Mouse (Mus musculus): ENCODE measurements around the gene Dcbld2. TPM values are rescaled to one million over a fixed set of nuclear protein-coding genes. Genes with fewer than 3 reads are reported as not detected.

Gene Dcbld2
- polyA plus RNA-seq (2012; rRNA removed): 2.7 and 3.0 TPM in 2 replicates

GRCm38 (mm10) chr16:58408062-58408486 lies at the start of gene Dcbld2:
Dcbld2 (plus strand) TSS chr16:58408443.

Other genes starting within 250 kb of the Dcbld2 start
- 9.8 and 10.5 TPM in 2 replicates for gene St3gal6, start 115.8 kb downstream of the Dcbld2 start, polyA plus RNA-seq (2012; rRNA removed)
- not detected in 2 replicates for gene Gm813, start 208.5 kb downstream of the Dcbld2 start, polyA plus RNA-seq (2012; rRNA removed)
- gene E330017A01Rik, start 230.3 kb downstream of the Dcbld2 start, polyA plus RNA-seq (2012; rRNA removed): not detected in 2 replicates

All from liver, embryonic 14 days (tissue).